Mouse (Mus musculus) kidney, adult 2 months (tissue): ENCODE results near the gene Neurog2.

ENCODE experiments used
- CTCF ChIP-seq: fragments of 200-500 bp; conservative IDR thresholded peaks from 2 replicates; pipeline ENCODE4 v1.5.1; 2011; ENCODE audit warnings: low read depth, mild to moderate bottlenecking, control low read depth, low read length, moderate library complexity, mixed read lengths; ENCODE audit not compliant: insufficient read depth, insufficient read length
- POLR2A ChIP-seq: fragments of 200-500 bp; IDR thresholded peaks from one replicate; pipeline ENCODE4 v1.6.1; 2011; ENCODE audit warnings: low read depth, low read length, control low read depth

- TF ChIP-seq CTCF, result no peak
- TF ChIP-seq POLR2A, result no peak
These were observed 2.1 kb upstream of the Neurog2 start for GRCm38 (mm10) chr3:127630735-127631372.
